Mouse (Mus musculus): Measurements from ENCODE around the gene Nwd1.

- TF ChIP-seq CTCF (IDR thresholded peaks at IDR 0.05; ENCODE audit: low read depth, low read length) = peak; percentile 95
- no peak for TF ChIP-seq POLR2A (IDR thresholded peaks at IDR 0.05; ENCODE audit: insufficient read depth, low read length)
- no peak for TF ChIP-seq EP300 (IDR thresholded peaks at IDR 0.05; ENCODE audit: insufficient read depth, low read depth, low read length)
Observed at GRCm38 (mm10) chr8:72746061-72746460, 99.5 kb downstream of the Nwd1 start.

Data from ES-Bruce4 (cell line).